Mouse (Mus musculus) ES-E14 (cell line): Measurements from ENCODE around the gene Chchd6. TPM values are rescaled to one million over a fixed set of nuclear protein-coding genes. Genes with fewer than 3 reads are reported as not detected.

Experiments
- DNase-seq: peaks from one replicate; pipeline ENCODE4 v3.0.0-alpha.2; 2013; ENCODE audit warnings: low read depth, low spot score
- H3K27ac ChIP-seq: 2 replicates; pipeline ENCODE4 v1.5.1; 2012; ENCODE audit warnings: low read depth, mild to moderate bottlenecking, low read length, moderate library complexity, mixed read lengths; ENCODE audit not compliant: poor library complexity, insufficient read depth, severe bottlenecking
- H3K36me3 ChIP-seq: 2 replicates; pipeline ENCODE4 v1.6.1; 2012; ENCODE audit warnings: mild to moderate bottlenecking, low read length, moderate library complexity, mixed read lengths; ENCODE audit not compliant: control insufficient read depth, poor library complexity, insufficient read depth, severe bottlenecking
- H3K4me1 ChIP-seq, 2 experiments: fragments of 150-350 bp in 1 of 2; sonication (generic) in 1 of 2; 2 replicates each; pipeline ENCODE4 v1.6.1; 2012; ENCODE audit warnings: low read length in 2 of 2, mild to moderate bottlenecking in 1 of 2, mixed read lengths in 1 of 2; ENCODE audit not compliant: control insufficient read depth in 2 of 2, insufficient read depth in 2 of 2, poor library complexity in 1 of 2
- H3K4me3 ChIP-seq, 2 experiments: fragments of 150-350 bp in 1 of 2; sonication (generic) in 1 of 2; 2 replicates each; pipeline ENCODE4 v1.5.1; 2012; ENCODE audit warnings: low read length in 2 of 2, low read depth in 1 of 2, mild to moderate bottlenecking in 1 of 2, mixed read lengths in 1 of 2; ENCODE audit not compliant: insufficient read depth in 1 of 2, poor library complexity in 1 of 2, severe bottlenecking in 1 of 2
- H3K9ac ChIP-seq: 2 replicates; pipeline ENCODE4 v1.6.1; 2012; ENCODE audit warnings: low read depth, mild to moderate bottlenecking, low read length, mixed read lengths; ENCODE audit not compliant: poor library complexity, insufficient read depth, severe bottlenecking
- H3K9me3 ChIP-seq: fragments of 150-350 bp; sonication (generic); 2 replicates; pipeline ENCODE4 v1.6.1; 2012; ENCODE audit warnings: low read depth, mild to moderate bottlenecking, low read length; ENCODE audit not compliant: control insufficient read depth, insufficient read depth
- CHD2 ChIP-seq: IDR thresholded peaks from 2 replicates; pipeline ENCODE4 v1.6.1; 2014; ENCODE audit warnings: mild to moderate bottlenecking, low read depth, low read length, inconsistent platforms
- HCFC1 ChIP-seq: IDR thresholded peaks from 2 replicates; pipeline ENCODE4 v1.6.1; 2012; ENCODE audit warnings: low read length, inconsistent platforms, borderline replicate concordance; ENCODE audit not compliant: insufficient read depth
- MAFK ChIP-seq: IDR thresholded peaks from 2 replicates; pipeline ENCODE4 v1.6.1; 2014; ENCODE audit warnings: mild to moderate bottlenecking, low read depth, low read length, inconsistent platforms; ENCODE audit not compliant: insufficient read depth
- ZC3H11A ChIP-seq: IDR thresholded peaks from 2 replicates; pipeline ENCODE4 v1.6.1; 2012; ENCODE audit warnings: low read depth, mild to moderate bottlenecking, inconsistent platforms, low read length, borderline replicate concordance
- ZNF384 ChIP-seq: IDR thresholded peaks from 2 replicates; pipeline ENCODE4 v1.6.1; 2012; ENCODE audit warnings: low read depth, low read length, inconsistent platforms
- in situ Hi-C, 2 experiments: fragments of 600-800 bp; cut with MboI; formaldehyde crosslinking; loops; one replicate each; pipeline ENCODE4 v1.15.1; 2025; ENCODE audit warnings: low sequenced_read_pairs in 2 of 2, inconsistent platforms in 1 of 2; ENCODE audit not compliant: unreplicated experiment in 2 of 2
- total RNA-seq: library from RNA; depleted of rRNA; stranded (reverse); fragments of 300-350 nt; gene quantifications from 2 replicates; pipeline ENCODE4 v1.2.3, GENCODE M21; 2012

Chchd6 gene
- total RNA-seq, 1 experiment = 28.0 TPM

- H3K4me3 ChIP-seq = no peak overlapping the region
- no peaks in the 10 kb centered on the region for H3K9me3 ChIP-seq
- H3K9ac ChIP-seq = no peak overlapping the region
- TF ChIP-seq ZC3H11A (no peak), ZNF384 (no peak), MAFK (no peak), CHD2 (no peak), HCFC1 (no peak)
- H3K36me3 ChIP-seq = no peaks in the 10 kb centered on the region
- in situ Hi-C loops = no loop called here
- no peak overlapping the region for H3K27ac ChIP-seq
- DNase-seq = no peak
- H3K4me1 ChIP-seq = peaks cover 0 to 2% of the 10 kb centered on the region in 2 experiments; a peak in 1 of 4 replicates
These were observed 18.6 kb upstream of the Chchd6 start for GRCm38 (mm10) chr6:89614107-89614471.

- H3K9ac ChIP-seq = no peak overlapping the region
- no peak for TF ChIP-seq ZC3H11A
- no peak for TF ChIP-seq ZNF384
- TF ChIP-seq CHD2 = no peak
- no peak for TF ChIP-seq HCFC1
- no peak for TF ChIP-seq MAFK
- 0 out of 4 replicates have a peak overlapping the region, but pooled peaks of 1 of the 2 experiments have one; percentile 6 for H3K4me3 ChIP-seq
- in situ Hi-C loops = no loop called here
- no peak overlapping the region for H3K27ac ChIP-seq
- H3K4me1 ChIP-seq = peaks cover 0 to 2% of the 10 kb centered on the region in 2 experiments; a peak in 1 of 4 replicates
- no peaks in the 10 kb centered on the region for H3K36me3 ChIP-seq
- no peaks in the 10 kb centered on the region for H3K9me3 ChIP-seq
- DNase-seq = no peak
These were observed 18.1 kb upstream of the Chchd6 start for GRCm38 (mm10) chr6:89613336-89614106.

DNA sequence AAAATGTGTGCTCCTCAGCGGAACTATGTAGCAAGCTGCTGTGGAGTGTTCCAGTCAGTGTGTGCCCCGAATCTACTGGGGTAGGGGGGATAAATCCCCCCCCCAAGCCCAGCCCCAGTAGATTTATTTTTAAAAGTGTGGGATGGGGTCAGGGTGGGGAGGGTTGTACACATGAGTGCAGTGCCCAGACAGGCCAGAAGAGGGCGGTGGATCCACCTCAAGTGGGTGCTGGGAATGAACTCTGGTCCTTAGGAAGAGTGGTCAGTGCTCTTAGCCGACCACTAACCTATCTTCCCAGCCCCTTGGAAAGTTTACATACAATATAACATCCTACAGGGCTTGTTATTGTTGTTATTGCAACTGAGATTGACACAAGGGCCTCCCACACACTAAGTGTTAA lies 12.5 kb upstream of the Chchd6 start:
- DNase-seq = peak; percentile 17
- no peaks in the 10 kb centered on the region for H3K36me3 ChIP-seq
- in situ Hi-C loops = no loop called here
- no peaks in the 10 kb centered on the region for H3K9me3 ChIP-seq
- no peak overlapping the region for H3K27ac ChIP-seq
- no peak overlapping the region for H3K4me3 ChIP-seq
- H3K4me1 ChIP-seq = no peaks in the 10 kb centered on the region
- TF ChIP-seq CHD2 (no peak), ZC3H11A (peak; percentile 33; the same call in 1 of the 2 replicates), MAFK (no peak)
- H3K9ac ChIP-seq = no peak overlapping the region

DNA sequence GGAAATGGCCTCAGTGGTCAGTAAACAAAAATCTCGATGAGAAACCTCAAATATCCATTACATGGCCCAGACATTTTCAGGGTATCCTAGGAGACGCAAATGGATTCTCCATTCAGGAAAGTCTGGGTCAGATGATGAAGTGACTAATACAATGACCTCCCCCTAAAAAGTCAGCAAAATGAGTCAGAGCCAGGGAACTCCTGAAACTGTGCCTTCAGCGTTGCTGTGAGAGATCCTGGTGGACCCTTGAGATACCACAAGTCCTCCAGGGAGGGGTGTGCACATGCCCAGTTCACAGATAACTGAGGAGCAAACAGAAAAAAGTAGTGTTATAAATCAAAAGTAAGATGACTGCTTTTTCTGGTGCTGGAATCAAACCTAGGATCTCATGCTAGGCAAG lies 10.6 kb upstream of the Chchd6 start:
- Histone ChIP-seq H3K9ac (no peak overlapping the region), H3K9me3 (no peaks in the 10 kb centered on the region), H3K4me3 (no peak overlapping the region), H3K36me3 (no peaks in the 10 kb centered on the region), H3K27ac (no peak overlapping the region), H3K4me1 (no peaks in the 10 kb centered on the region)
- no peak for DNase-seq
- TF ChIP-seq MAFK (no peak), ZNF384 (no peak), CHD2 (no peak), HCFC1 (no peak), ZC3H11A (no peak)
- in situ Hi-C loops = no loop called here
